Mouse (Mus musculus): Measurements from ENCODE around the gene Pde1a.

Gene Pde1a

DNA sequence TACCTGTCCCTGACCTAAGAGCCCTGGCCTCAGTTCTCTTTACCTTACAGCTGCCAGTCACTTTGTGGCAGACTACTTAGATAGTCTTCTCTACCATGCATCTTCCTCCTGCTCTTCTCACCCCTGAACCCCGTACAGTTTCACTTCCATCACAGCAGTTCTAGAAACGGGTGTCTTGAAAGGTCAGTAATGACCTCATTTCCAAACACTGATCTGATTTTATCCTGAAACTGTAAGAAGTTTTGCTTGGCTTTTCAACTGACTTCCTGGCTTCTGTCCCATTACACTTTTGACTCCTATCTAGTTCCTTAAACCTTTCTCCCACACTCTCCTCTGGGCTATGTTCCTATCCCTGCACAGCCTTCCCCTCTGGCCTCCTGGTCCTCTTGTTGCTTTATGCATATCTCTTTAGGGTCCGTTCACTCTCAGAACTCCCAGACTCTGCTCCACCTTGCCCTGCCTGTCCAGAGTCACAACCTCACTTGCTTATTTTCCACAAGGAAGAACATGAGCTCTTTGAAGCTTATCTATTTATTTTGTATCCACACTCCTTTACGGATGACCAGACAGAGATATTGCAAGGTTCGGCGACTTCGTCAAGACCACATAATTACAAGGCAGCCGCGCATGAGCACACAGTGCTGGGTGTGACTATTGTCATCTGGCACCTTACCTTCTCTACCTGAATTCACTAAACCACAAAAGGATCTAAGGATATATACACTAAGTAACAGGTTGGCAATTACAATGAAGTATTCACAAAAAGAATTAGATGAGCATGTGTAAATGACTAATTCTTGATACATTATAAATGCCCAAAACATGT is 162.4 kb downstream of the Pde1a start:
- CTCF ChIA-PET: interaction anchor here in 2 of 4 experiments (0.5 to 0.6 kb wide), 2 partner anchors 102 to 301 kb away, joined by 5 to 7 read pairs; no protein-coding TSS in a partner anchor
- POLR2A ChIA-PET: no interaction called here

- ChIA-PET CTCF (no interaction called here), POLR2A (no interaction called here)
Measured at GRCm38 (mm10) chr2:79966086-79966485, 163.2 kb downstream of the Pde1a start.

DNA sequence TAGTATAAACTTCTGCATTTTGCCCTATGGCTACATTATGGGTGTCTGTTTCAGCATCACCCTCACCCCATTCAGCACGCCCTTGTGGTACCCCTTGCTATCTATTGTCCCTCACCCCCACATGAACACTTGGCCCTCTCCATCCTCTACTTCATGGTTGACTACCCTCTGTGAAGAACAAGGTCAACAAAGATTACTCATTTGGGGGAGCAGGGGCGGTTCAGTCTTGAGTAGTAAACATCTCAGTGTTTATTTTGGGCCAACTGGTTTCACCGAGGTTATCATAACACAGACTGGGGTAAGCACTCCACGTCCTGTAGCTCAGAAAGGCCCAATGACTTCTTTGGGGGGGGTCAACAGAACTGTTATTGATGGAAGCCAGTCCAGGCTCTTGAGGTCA is 164.3 kb downstream of the Pde1a start:
- ChIA-PET POLR2A (no interaction called here), CTCF (no interaction called here)

DNA sequence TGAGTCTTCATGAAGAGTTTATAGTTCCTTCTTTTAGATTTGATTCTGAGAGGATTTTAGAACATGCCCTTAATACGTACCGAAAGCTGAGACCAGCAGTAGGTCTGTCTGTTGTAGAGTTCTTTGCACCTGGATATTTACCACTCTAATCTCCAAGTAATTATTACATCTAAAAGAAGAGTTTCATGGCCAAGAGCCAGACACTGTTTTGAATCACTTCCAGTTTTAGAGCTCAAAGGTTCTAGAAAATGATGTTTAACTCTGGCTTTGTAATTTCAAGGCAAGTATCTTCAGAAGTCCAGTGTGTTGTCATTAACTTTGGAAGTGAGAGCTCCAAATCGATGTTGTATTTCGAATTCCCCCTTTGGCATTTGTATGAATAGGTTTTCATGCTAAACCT is 167.8 kb downstream of the Pde1a start:
- ChIA-PET CTCF (interaction anchor here in 1 of 4 experiments (0.6 kb wide), 1 partner anchor 1473 kb away, joined by 4 read pairs; no protein-coding TSS in a partner anchor), POLR2A (no interaction called here)

- CTCF ChIA-PET: no interaction called here
- POLR2A ChIA-PET: no interaction called here
Measured at GRCm38 (mm10) chr2:79957659-79958340, 171.5 kb downstream of the Pde1a start.

- CTCF ChIA-PET: no interaction called here
Measured at GRCm38 (mm10) chr2:79945898-79946675, 183.2 kb downstream of the Pde1a start.

GRCm38 (mm10) chr2:79934660-79935059 is 194.6 kb downstream of the Pde1a start:
- ChIA-PET POLR2A (no interaction called here), CTCF (no interaction called here)

More at GRCm38 (mm10) chr2:79945898-79946675, 183.2 kb downstream of the Pde1a start:
- POLR2A ChIA-PET: no interaction called here

GRCm38 (mm10) chr2:79922356-79922755 is 206.9 kb downstream of the Pde1a start:
- CTCF ChIA-PET: no interaction called here
- POLR2A ChIA-PET: no interaction called here

DNA sequence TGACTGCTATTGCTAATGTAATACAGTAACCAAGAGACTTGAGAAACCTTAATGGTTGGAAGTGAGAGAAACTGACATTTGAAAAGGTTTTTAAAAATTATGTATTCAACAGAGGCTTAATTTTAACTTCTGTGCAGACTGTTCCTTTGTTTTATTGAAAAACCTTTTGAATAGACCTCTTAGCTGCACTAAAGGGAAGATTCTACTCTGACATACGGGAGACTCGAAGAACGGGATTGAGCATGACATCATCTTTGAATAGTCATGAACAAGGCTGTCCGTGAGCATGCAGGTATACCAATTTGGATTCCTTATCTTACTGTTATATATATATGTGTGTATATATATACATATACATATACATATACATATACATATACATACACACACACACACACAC is 207.9 kb downstream of the Pde1a start:
- POLR2A ChIA-PET: no interaction called here
- CTCF ChIA-PET: no interaction called here

DNA sequence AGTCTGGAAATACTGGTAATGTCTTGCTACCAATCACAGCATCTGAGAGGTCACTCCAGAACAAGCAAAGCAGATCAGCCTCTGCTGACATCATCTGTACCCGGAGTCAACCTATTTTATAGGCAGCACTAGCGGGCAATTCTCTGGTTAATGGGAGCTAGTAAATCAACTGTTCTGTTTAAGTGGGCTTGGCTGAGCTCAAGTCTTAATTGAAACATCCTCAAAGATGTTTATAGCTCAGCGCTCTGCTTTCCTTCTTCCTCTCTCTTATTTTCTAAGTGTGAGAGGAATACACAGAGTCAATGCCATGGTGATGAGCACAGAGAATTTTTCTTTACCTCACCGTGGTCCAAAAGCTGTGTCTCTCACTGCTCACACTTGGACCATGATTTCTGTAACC is 208.8 kb downstream of the Pde1a start:
- ChIA-PET POLR2A (interaction anchor here in 1 of 4 experiments (1.1 kb wide), 1 partner anchor 30 kb away, joined by 3 read pairs; no protein-coding TSS in a partner anchor), CTCF (no interaction called here)

GRCm38 (mm10) chr2:79901841-79902510 is 227.3 kb downstream of the Pde1a start:
- POLR2A ChIA-PET: no interaction called here
- CTCF ChIA-PET: no interaction called here

DNA sequence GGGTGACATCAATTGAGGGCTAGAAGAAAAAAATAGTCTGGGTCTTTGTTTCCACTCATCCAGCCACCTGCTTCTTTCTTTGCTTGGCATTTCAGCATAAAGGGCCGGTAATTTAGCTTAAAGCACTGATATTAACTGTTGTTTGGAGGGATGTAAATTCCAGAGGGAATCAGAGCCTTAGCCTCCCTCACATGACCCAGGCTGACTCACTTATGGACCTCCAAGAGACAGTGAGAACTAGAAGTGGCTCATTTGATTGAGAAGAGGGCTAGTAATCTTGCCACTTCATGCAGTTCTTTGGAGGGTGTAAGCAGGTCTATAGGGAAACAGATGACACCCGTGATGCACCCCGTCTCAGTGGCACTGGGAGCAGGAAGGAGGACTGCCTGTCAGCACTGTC is 230.7 kb downstream of the Pde1a start:
- ChIA-PET POLR2A (no interaction called here), CTCF (no interaction called here)

GRCm38 (mm10) chr2:79892829-79893228 is 236.4 kb downstream of the Pde1a start:
- POLR2A ChIA-PET: no interaction called here
- CTCF ChIA-PET: no interaction called here

GRCm38 (mm10) chr2:79891760-79892570 is 237.3 kb downstream of the Pde1a start:
- CTCF ChIA-PET: interaction anchor here in 1 of 4 experiments (0.6 kb wide), 1 partner anchor 255 kb away, joined by 4 read pairs; no protein-coding TSS in a partner anchor
- POLR2A ChIA-PET: no interaction called here

DNA sequence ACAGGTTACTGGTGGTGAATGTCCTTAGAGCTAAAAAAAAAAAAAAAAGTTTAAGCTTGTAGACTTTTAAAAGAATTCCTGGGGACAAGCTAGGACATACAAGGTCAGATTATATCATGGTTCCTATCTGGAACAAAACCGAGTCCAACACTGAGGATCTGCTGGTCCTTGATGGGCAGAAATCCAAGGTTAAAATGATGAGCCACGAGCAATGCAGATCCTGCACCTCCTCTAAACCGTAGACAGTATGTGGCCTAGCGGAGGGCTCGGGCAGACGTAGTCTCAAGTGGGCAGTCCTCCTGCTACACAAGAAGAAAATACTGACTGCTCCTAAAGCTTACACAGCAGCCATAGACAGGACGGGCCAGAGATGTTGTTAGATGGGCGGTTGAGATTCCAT is 238.5 kb downstream of the Pde1a start:
- ChIA-PET CTCF (interaction anchor here in 2 of 4 experiments (0.6 to 0.7 kb wide), 2 partner anchors 26 to 385 kb away, joined by 3 to 4 read pairs; no protein-coding TSS in a partner anchor), POLR2A (no interaction called here)

DNA sequence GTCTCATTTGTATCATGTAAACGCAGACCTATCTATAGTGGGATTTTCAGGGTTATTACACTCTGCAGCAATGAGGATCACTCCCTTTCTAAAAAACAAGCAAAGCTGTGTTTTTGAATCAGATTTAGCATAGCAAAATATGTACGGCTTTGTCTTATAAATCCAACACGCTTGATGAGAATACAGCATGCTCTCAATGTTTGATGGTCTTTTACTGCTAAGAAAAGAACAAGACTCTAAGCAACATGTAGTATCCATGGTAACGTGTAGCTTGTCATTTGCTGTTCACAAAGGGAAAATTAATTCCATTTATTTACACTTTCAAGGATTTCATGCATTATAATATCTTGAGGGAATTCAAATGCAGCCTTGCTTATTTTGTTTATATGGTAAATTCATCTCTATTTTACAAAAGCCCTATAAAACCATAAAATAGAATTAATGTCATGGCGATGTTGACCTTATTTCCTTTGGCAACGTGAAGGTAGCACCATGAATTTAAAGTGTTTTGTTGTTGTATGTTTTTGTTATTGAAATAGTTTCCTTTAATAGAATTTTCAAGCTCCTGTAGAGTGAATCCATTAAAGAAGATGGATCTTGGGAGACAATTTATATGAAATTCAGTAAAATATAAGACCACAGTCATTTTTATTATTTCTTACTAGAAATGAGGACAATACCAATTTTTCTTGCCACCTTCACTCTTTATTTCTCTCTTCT is 245.5 kb downstream of the Pde1a start:
- ChIA-PET CTCF (no interaction called here), POLR2A (interaction anchor here in 1 of 4 experiments (1.2 kb wide), 1 partner anchor 10 kb away, joined by 3 read pairs; no protein-coding TSS in a partner anchor)

DNA sequence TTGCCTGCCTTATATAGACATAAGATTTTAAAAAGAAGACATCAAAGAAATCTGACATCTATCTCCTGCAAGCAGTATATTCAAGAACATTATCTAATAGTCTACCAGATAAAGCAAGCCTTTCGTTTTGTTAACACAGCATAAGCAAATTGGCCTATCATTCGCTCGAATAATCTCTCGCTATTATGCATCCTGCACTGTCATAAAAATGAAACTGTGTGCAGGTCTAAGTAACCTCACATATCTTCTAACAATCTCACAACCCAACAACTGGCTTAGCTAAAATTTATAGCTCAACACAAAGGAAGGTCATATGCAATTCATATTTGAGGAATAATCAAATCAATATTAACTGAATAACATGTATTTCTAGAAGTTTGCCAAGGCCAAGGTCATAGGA is 246.0 kb downstream of the Pde1a start:
- ChIA-PET CTCF (no interaction called here), POLR2A (interaction anchor here in 1 of 4 experiments (1.2 kb wide), 1 partner anchor 11 kb away, joined by 3 read pairs; no protein-coding TSS in a partner anchor)
